Mouse (Mus musculus) limb, embryonic 14.5 days (tissue): ENCODE results near the gene Abl1. TPM values are rescaled to one million over a fixed set of nuclear protein-coding genes. Genes with fewer than 3 reads are reported as not detected.

ENCODE experiments used
- ATAC-seq: fragments of 200-750 bp; cut with Nextera tagmentation; 2 replicates; pipeline ENCODE4 v1.8.0; 2017; ENCODE audit warnings: low read depth, moderate number of reproducible peaks, moderate TSS enrichment; ENCODE audit not compliant: low FRiP score
- DNase-seq: peaks from one replicate; pipeline ENCODE4 v3.0.0-alpha.2; 2015; ENCODE audit warnings: low spot score
- H3K27ac ChIP-seq: fragments of 300-500 bp; sonication (generic); replicated peaks from 2 replicates; pipeline ENCODE4 v1.5.1; 2014; ENCODE audit warnings: low read depth, mild to moderate bottlenecking, low read length, moderate library complexity, mixed read lengths
- H3K27me3 ChIP-seq: fragments of 300-500 bp; sonication (generic); 2 replicates; pipeline ENCODE4 v1.6.1; 2014; ENCODE audit warnings: low read length, mixed read lengths; ENCODE audit not compliant: control insufficient read depth, insufficient read depth
- H3K36me3 ChIP-seq: fragments of 300-500 bp; sonication (generic); 2 replicates; pipeline ENCODE4 v1.6.1; 2014; ENCODE audit warnings: mild to moderate bottlenecking, low read length, moderate library complexity, mixed read lengths; ENCODE audit not compliant: control insufficient read depth, insufficient read depth
- H3K4me1 ChIP-seq: fragments of 300-500 bp; sonication (generic); 2 replicates; pipeline ENCODE4 v1.6.1; 2014; ENCODE audit warnings: antibody characterized with exemption, low read length, mixed read lengths; ENCODE audit not compliant: control insufficient read depth, insufficient read depth
- H3K4me2 ChIP-seq: fragments of 300-500 bp; sonication (generic); replicated peaks from 2 replicates; pipeline ENCODE4 v1.6.1; 2014; ENCODE audit warnings: low read depth, mild to moderate bottlenecking, low read length, moderate library complexity; ENCODE audit not compliant: severe bottlenecking
- H3K4me3 ChIP-seq: fragments of 300-500 bp; sonication (generic); replicated peaks from 2 replicates; pipeline ENCODE4 v1.5.1; 2014; ENCODE audit warnings: low read length
- H3K9ac ChIP-seq: fragments of 300-500 bp; sonication (generic); 2 replicates; pipeline ENCODE4 v1.6.1; 2014; ENCODE audit warnings: mild to moderate bottlenecking, low read depth, low read length, moderate library complexity; ENCODE audit not compliant: severe bottlenecking
- H3K9me3 ChIP-seq: fragments of 300-500 bp; sonication (generic); 2 replicates; pipeline ENCODE4 v1.6.1; 2016; ENCODE audit warnings: low read length; ENCODE audit not compliant: control insufficient read depth
- POLR2A ChIP-seq: fragments of 200-500 bp; IDR thresholded peaks from 2 replicates; pipeline ENCODE4 v1.8.0; 2012; ENCODE audit warnings: inconsistent platforms, mild to moderate bottlenecking, moderate library complexity, borderline replicate concordance; ENCODE audit not compliant: insufficient read depth, insufficient read length; ENCODE audit errors: extremely low read depth
- WGBS: fragments of 180-500 bp; shearing (Covaris S2); extraction: QIAGEN DNeasy Blood & Tissue Kit; methylation state at CpG from one replicate; pipeline ENCODE4 v1.1.7; 2014; 5-methylcytosine and 5-hydroxymethylcytosine counted together
- polyA plus RNA-seq, 2 experiments: library from polyadenylated mRNA; depleted of rRNA in 1 of 2; stranded (reverse) in 1 of 2; unstranded in 1 of 2; fragments of >200 nt; fragmentation: Nextera tagmentation in 1 of 2; extraction: Ambion mirVana in 1 of 2; gene quantifications; 2 replicates each; pipeline versions ENCODE4 v1.2.1 to v1.2.3; 2012 to 2014

Abl1 gene
- polyA plus RNA-seq, 2 experiments: 49.0 to 104 TPM

DNA sequence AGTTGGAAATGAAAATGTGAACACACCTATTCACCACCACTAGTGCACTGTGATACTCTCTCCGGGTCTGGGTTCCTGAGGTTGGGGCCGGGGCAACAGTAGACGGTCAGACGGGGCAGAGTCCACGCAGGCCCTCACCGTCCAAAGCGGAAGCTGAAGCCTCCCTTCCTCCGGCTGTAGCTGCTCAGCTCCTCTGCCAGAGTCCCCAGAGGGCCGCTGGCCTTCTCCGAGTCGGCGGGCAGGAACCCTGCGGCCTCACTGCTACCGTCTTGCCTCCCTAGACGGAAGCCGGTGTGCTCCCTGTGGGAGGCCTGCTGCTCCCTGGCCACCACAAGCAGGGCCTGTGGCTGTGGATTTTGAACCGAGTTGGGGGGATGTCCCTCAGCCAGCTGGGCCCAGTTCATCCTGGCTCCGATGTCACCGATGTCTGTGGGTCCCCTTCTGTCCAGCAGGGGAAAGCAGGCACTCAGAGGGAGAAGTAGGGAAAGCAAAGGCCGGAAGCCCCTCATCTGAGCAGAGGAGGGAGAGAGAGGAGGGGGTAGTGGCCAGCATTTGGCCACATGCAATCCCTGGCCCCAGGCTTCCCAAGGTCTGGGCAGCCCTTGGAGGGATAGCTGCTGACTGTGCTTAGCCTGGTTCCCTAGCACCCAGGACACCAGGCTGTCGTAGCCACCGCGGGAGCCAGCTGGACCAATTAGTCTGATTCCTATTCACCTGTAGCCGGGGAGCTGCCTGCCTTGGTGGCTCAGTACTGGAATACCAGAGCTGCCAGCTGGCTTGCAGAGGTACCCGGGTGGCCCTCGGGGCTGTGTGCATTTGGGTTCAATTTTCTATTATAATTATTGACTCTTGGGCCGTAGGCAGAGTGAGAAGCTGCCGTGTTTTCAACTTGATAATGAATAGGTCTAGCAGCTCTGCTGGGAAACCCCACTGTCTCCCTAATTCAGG is 120.5 kb downstream of the Abl1 start:
- no peaks in the 10 kb centered on the region for H3K27me3 ChIP-seq
- no peaks in the 10 kb centered on the region for H3K9me3 ChIP-seq
- WGBS: 38% methylated on average over 28 of the region's 28 CpGs
- no peak for ATAC-seq
- H3K36me3 ChIP-seq: peaks cover 17% of the 10 kb centered on the region
- no peak overlapping the region for H3K4me3 ChIP-seq
- no peak overlapping the region for H3K4me2 ChIP-seq
- no peak overlapping the region for H3K9ac ChIP-seq
- peaks cover 12% of the 10 kb centered on the region for H3K4me1 ChIP-seq
- DNase-seq: no peak
- TF ChIP-seq POLR2A: no peak
- H3K27ac ChIP-seq: 0 out of 2 replicates have a peak overlapping the region, but pooled peaks have one; percentile 8

GRCm38 (mm10) chr2:31809358-31809740 is 121.2 kb downstream of the Abl1 start:
- no peak overlapping the region for H3K4me3 ChIP-seq
- ATAC-seq (no peak), DNase-seq (no peak)
- H3K27me3 ChIP-seq: no peaks in the 10 kb centered on the region
- H3K9me3 ChIP-seq: no peaks in the 10 kb centered on the region
- no peak overlapping the region for H3K4me2 ChIP-seq
- 36% methylated on average over 2 of the region's 2 CpGs for WGBS
- no peak for TF ChIP-seq POLR2A
- H3K9ac ChIP-seq: no peak overlapping the region
- H3K27ac ChIP-seq: no peak overlapping the region
- H3K4me1 ChIP-seq: peaks cover 12% of the 10 kb centered on the region
- H3K36me3 ChIP-seq: peaks cover 10% of the 10 kb centered on the region

DNA sequence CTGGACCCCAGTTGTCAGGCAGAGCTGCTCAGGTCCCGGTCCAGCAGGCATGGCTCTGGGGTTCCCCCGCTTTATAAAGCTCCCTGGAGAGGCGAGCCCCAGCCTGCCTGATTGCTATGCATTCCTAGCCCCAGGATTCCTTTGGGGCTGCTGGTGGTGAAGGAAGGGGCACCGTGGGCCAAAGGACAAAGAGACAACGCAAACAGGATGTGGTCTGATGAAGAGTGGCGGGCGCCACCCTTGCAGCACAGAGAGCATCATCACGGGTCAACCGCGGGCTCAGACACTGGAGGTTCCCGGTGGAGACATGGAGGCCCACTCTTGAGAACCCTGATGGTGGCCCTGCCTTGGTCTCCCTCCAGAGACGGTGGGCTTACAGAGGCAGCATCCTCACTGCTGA is 122.3 kb downstream of the Abl1 start, which contains the start of gene Qrfp:
TSS of gene Qrfp (minus strand) at position 137 of the 400 bp plus-strand sequence.
- no peak for TF ChIP-seq POLR2A
- 62% methylated on average over 12 of the region's 12 CpGs for WGBS
- Histone ChIP-seq H3K9me3 (no peaks in the 10 kb centered on the region), H3K9ac (0 out of 2 replicates have a peak within 1 kb of the TSS, but pooled peaks have one; percentile 22), H3K4me2 (no peak within 1 kb of the TSS), H3K4me3 (no peak within 1 kb of the TSS), H3K36me3 (no peaks in the 10 kb centered on the region; the same call in 1 of the 2 replicates), H3K4me1 (peaks cover 12% of the 10 kb centered on the region), H3K27ac (no peak within 1 kb of the TSS), H3K27me3 (no peaks in the 10 kb centered on the region)
- no peak for ATAC-seq
- no peak for DNase-seq

- peaks cover 12% of the 10 kb centered on the region for H3K4me1 ChIP-seq
- no peaks in the 10 kb centered on the region for H3K9me3 ChIP-seq
- DNase-seq (no peak), ATAC-seq (no peak)
- WGBS: 85% methylated on average over 14 of the region's 14 CpGs
- H3K4me2 ChIP-seq: no peak overlapping the region
- no peaks in the 10 kb centered on the region for H3K27me3 ChIP-seq
- no peaks in the 10 kb centered on the region; the same call in 1 of the 2 replicates for H3K36me3 ChIP-seq
- no peak overlapping the region for H3K9ac ChIP-seq
- TF ChIP-seq POLR2A: no peak
- H3K4me3 ChIP-seq: no peak overlapping the region
- H3K27ac ChIP-seq: no peak overlapping the region
Measured at GRCm38 (mm10) chr2:31811086-31811958, 123.1 kb downstream of the Abl1 start.

- no peak for DNase-seq
- Histone ChIP-seq H3K4me2 (no peak overlapping the region), H3K27me3 (no peaks in the 10 kb centered on the region), H3K36me3 (no peaks in the 10 kb centered on the region), H3K4me1 (peaks cover 10% of the 10 kb centered on the region), H3K9me3 (no peaks in the 10 kb centered on the region), H3K9ac (no peak overlapping the region), H3K27ac (no peak overlapping the region), H3K4me3 (no peak overlapping the region)
- 81% methylated on average over 4 of the region's 4 CpGs for WGBS
- no peak for ATAC-seq
- no peak for TF ChIP-seq POLR2A
Measured at GRCm38 (mm10) chr2:31813641-31814040, 125.5 kb downstream of the Abl1 start.
